Mouse (Mus musculus) left cerebral cortex, adult 18-20 months (tissue): Measurements from ENCODE around the gene Cdc42ep4. TPM values are rescaled to one million over a fixed set of nuclear protein-coding genes. Genes with fewer than 3 reads are reported as not detected.
A peak's percentile ranks its signal among the peaks of the same experiment; 100 is the strongest.

Experiments
- DNase-seq, 2 experiments: peaks; one replicate each; pipeline ENCODE4 v3.0.0; 2021 to 2022; ENCODE audit warnings: low spot score in 2 of 2, mixed read lengths in 1 of 2
- total RNA-seq, 2 experiments: library from RNA; stranded (reverse); gene quantifications; 2 replicates each; pipeline ENCODE4 v1.2.3; 2021

The Cdc42ep4 gene
- total RNA-seq, 2 experiments from 2014 or later, result 26.6 to 28.8 TPM

DNA sequence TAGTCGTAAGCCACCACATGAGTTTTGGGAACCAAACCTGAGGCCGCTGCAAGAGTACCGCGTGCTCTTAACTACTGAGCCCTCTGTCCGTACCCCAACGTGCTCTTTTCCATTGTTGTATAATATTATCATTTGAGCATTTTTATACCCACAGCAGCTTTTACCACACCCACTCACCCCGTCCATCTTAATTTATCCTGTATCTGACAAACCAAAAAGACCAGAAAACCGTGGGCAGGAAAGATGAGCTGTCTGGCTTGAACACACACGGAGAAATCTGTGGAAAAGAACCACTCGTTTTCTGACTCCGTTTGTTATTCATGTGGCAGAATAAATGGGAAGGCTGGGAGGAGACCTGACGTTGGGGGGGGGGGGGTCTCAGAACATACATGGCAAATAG, 61.2 kb downstream of the Cdc42ep4 start:
- peak in 1 of 2 experiments; percentile 27 for DNase-seq

DNA sequence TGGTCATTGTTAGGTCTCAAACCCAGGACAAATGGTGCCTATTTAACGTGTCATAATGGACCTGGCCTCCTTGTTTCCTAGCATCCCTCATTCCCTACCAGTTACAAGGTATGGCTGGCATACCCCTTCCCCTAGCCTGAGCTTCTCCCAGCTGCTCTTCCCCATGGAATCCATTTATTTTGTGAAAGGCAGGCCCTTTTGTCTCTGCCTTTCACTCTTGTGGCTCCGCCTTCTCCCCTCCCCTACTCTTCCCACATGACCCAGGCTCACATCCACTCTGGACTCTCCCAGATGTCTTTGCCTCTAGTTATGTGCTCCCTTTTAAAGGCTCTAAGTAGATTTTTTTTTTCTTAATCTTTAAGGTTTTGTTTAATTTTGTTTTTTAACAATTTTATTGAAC, 64.7 kb downstream of the Cdc42ep4 start:
- DNase-seq, result no peak

DNA sequence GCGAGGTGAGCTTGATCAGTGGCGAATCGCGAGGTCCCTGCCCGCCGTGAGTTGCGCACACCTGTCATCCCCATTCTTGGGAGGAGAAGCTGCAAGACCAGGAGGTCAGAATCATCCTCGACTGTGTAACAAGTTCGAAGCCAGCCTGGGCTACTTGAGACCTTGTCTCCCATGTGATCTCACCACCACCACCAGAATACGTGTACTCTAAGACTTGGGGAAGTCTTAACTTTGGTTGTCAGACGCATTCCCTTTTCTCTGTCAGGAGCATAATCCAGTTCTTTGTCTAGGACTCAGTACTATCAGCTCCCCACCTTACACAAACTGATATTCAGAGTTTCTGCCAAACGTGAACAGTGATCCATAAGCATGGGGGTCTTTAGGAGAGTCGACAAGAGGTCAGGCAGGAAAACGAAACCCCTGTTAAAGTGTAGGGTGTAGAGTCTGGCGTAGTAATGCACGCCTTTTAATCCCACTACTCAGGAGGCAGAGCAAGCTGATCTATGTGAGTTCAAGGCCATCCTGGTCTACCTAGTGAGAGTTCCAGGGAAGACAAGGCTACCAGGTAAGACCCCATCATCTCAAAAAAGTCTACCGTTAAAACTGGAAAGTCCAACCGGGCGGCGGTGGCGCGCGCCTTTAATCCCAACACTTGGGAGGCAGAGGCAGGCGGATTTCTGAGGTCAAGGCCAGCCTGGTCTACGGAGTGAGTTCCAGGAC, 66.8 kb downstream of the Cdc42ep4 start:
- no peak for DNase-seq

DNA sequence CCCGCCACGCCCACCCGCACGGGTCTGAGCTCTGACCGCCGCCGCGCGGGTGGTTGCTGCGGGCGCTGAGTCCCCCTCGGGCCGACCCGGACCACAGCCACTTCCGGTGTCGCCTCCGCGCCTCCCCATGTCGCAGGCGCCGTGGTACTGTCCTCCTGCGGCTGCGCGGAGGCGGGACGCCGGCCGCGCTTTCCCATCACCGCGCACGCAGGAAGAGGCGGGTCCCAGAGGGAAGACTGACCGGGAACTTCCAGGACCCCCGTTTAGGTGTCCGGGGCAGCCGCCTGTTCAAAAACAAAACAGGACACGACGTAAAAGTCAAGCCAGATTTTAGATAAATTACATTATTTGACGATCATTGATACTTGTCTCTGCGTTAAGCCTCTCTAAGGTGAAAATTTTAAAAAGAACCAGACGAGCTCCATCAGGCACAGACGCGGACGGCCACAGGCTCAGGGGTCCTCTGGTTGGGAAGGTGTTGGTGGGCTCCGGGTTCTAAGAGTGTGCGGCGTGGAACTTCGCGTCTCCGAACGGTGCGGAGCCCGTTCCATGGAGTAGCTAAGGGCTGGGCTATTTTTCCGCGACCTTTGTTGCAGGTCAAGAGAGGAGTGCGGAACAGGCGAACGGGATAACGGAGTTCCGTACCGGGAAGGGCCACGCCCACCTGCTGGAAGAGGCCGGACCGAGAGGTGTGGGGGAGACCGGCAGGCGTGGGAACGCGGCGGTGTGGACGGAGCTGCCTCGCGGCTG, 67.5 kb downstream of the Cdc42ep4 start, which contains the start of the genes Fam104a and D11Wsu47e:
Gene Fam104a, minus strand, starts transcription at position 199 of the 750 bp plus-strand sequence.
Gene D11Wsu47e, plus strand, starts transcription at position 456 of the 750 bp plus-strand sequence.
- peak; percentile 95 to 96 for DNase-seq

DNA sequence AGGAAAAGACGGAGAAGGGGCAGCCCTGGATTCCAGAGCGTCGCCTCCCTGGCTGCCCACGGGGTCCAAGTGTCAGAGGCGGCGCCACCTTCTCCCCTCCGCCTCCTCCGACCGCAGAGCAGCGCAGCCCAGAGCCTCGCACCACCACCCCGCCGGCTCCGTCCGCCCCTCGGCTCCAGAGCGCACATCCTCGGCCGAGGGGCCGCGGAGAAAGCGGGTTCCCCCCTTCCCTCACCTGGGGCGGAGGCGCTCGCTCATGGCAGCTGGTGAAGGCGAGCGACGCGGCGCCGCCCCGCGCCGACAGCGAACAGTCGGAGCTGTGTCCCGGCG, 68.1 kb downstream of the Cdc42ep4 start:
- no peak for DNase-seq

DNA sequence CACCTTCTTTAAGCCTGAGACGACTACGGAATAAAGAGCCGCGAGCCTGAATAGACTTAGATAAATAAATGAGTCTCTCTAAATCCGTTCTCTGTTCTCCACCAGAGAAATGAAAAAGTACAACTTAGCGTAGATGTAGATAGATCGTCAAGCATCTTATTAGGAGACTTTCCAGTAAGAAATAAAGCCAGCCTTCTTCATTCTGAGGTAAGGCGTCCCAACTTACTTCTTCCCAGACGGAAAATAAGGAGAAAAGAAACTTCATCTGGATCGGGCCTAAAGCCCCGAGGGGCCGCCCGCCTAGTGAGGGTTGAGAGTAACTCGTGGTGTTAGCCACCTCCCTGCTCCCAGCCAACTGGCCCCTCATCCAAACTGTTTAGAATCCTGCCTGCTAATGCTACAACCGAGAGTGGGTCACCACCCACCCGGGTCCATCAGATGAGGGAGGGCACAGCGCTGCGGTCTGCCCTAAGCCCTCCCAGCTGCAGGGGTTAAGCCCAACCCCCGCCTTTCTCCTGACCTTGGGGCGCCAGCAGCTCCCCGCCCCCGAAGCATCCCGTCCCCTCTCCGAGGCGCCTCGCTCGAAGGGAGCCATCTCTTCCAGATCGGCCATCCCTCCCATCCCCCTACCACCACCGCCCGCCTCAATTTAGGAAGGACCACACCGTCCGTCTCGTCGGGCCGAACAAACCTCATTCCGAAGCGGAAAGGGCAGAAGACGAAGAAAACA, 68.6 kb downstream of the Cdc42ep4 start:
- no peak for DNase-seq

DNA sequence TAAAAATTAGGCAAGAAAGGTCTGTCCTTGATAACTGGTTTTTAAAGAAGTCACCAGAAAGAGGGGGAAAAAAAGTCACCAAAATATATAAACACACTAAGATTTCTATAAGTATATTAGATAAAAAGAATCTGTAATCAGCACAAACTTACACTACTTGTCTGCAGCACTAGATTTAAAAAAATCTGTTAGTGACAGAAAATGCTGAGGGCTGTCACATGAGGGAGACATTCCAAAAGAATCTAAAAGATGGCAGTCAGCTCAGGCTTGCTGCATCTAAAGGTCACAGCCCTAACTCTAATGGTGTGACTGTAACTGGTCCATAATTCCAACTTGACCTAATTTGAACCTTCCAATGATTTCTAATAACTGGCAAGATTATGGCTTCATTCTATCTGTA, 69.7 kb downstream of the Cdc42ep4 start:
- no peak for DNase-seq

DNA sequence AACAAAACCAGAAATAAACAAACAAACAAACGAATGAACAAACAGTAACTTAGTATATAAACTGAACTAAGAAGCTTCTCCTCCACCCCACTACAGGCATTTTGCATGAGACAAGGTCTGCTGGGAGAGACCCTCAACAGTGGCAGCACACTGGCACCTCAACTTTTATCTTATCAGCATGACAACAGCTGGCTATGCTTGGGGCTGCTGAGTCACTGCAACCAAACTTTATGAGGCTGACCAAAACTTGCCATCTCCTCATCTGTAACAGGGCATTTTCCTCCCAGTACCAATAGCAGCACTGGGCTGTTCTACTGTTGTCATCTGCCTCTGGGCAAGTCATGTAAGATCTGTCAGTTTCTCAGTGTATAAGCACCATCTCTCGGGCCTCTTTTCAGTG, 70.7 kb downstream of the Cdc42ep4 start:
- no peak for DNase-seq

DNA sequence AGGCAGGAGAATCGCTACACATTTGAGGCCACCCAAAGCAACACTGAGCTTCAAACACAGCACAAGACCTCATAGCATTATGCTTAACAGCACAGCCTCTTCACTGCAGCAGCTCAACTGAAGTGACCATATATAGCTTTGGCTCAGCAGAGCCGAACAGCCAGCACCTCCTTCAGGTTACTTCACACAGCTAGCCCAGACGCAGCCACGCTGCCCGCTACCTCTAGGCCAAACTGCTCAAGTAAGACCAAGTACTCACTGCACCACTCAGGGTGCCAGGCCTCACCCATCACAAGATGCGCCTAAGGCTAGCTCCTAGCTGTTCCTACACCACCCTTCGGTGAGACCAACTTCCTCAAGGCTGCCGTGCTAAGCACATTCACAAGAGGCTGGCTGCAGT, 73.3 kb downstream of the Cdc42ep4 start:
- DNase-seq, result no peak

DNA sequence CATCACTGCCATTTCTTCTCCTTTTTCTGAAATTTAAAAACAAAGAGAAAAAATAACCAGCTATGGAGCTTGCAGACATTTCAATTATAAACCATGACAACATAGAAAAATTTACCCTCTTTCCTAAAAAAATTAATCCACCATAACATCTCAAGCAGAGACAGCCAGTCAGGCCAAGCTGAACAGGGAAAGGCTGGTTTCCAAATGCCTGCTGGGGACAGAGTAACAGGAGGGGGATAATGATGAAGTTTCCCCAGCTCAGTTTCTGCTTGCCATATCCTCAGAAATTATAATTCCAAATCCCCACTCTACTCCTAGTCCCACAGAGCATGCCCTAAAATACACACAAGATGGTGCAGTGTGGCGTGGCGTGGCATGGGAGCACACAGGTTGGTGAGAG, 74.3 kb downstream of the Cdc42ep4 start:
- no peak for DNase-seq

Other genes starting within 250 kb of the Cdc42ep4 start
- 10 to 100 TPM; 30.0 to 35.9 TPM for gene Sstr2, start 132.5 kb downstream of the Cdc42ep4 start, total RNA-seq
- gene Cog1, start 102.7 kb downstream of the Cdc42ep4 start, total RNA-seq, result 10 to 100 TPM; 47.3 to 51.8 TPM
- gene Slc39a11, start 101.8 kb downstream of the Cdc42ep4 start, total RNA-seq, result 10 to 100 TPM; 13.9 to 15.3 TPM
- 10 to 100 TPM; 31.8 to 33.9 TPM for gene Fam104a, start 67.7 kb downstream of the Cdc42ep4 start, total RNA-seq
- 10 to 100 TPM; 12.1 to 12.8 TPM for gene D11Wsu47e, start 67.5 kb downstream of the Cdc42ep4 start, total RNA-seq
- under 1 TPM in 1 of 2 experiments, not detected in 1; 0.35 TPM for gene Cpsf4l, start 41.9 kb downstream of the Cdc42ep4 start, total RNA-seq